Mouse (Mus musculus): ENCODE results near the gene Nup107.
"Not testable (repeated sequence)": the region's sequence is repeated elsewhere in the genome, so short reads cannot be mapped to it uniquely, and the experiment has no call there.

Gene Nup107

GRCm38 (mm10) chr10:117762281-117762830 is 30.1 kb downstream of the Nup107 start:
- no peak for DNase-seq

GRCm38 (mm10) chr10:117761551-117761950 is 31.0 kb downstream of the Nup107 start:
- no peak for DNase-seq

GRCm38 (mm10) chr10:117760831-117761335 is 31.6 kb downstream of the Nup107 start:
- no peak for DNase-seq

- DNase-seq, result no peak
Measured at GRCm38 (mm10) chr10:117759844-117760630, 32.5 kb downstream of the Nup107 start.

GRCm38 (mm10) chr10:117758749-117759727 is 33.5 kb downstream of the Nup107 start:
- no peak for DNase-seq

- DNase-seq, result not testable (repeated sequence)
Measured at GRCm38 (mm10) chr10:117758344-117758743, 34.2 kb downstream of the Nup107 start.

GRCm38 (mm10) chr10:117757796-117758342 is 34.6 kb downstream of the Nup107 start:
- DNase-seq, result no peak

- DNase-seq, result no peak
Measured at GRCm38 (mm10) chr10:117757259-117757658, 35.2 kb downstream of the Nup107 start.

GRCm38 (mm10) chr10:117756784-117757183 is 35.7 kb downstream of the Nup107 start:
- DNase-seq, result no peak

GRCm38 (mm10) chr10:117755799-117756467 is 36.6 kb downstream of the Nup107 start:
- DNase-seq, result peak in 1 of 2 experiments; percentile 10

GRCm38 (mm10) chr10:117755086-117755798 is 37.3 kb downstream of the Nup107 start:
- DNase-seq, result peak; percentile 66 to 74

- no peak for DNase-seq
Measured at GRCm38 (mm10) chr10:117754609-117754940, 37.9 kb downstream of the Nup107 start.

- no peak for DNase-seq
Measured at GRCm38 (mm10) chr10:117753711-117754608, 38.5 kb downstream of the Nup107 start.

GRCm38 (mm10) chr10:117752851-117753647 is 39.5 kb downstream of the Nup107 start:
- DNase-seq, result no peak

GRCm38 (mm10) chr10:117752304-117752821 is 40.1 kb downstream of the Nup107 start:
- no peak for DNase-seq

GRCm38 (mm10) chr10:117751744-117752143 is 40.8 kb downstream of the Nup107 start:
- no peak for DNase-seq

GRCm38 (mm10) chr10:117751282-117751610 is 41.3 kb downstream of the Nup107 start:
- no peak for DNase-seq

GRCm38 (mm10) chr10:117750529-117751281 is 41.8 kb downstream of the Nup107 start:
- DNase-seq, result no peak

Data from thymus, postnatal 36 days (tissue).